Mouse (Mus musculus): ENCODE measurements around the gene Hdac9.

- no peak for TF ChIP-seq CTCF (IDR thresholded peaks at IDR 0.05; ENCODE audit: control insufficient read depth, insufficient read depth, low read length)
- TF ChIP-seq POLR2A (IDR thresholded peaks at IDR 0.05; ENCODE audit: borderline replicate concordance, control insufficient read depth, low read depth, low read length), result no peak
Observed at GRCm38 (mm10) chr12:34092953-34093352, 823.9 kb downstream of the Hdac9 start.
